Mouse (Mus musculus) ES-E14 (cell line): ENCODE measurements at regions not wholly inside any gene's neighbourhood (a gene's known extent, or its start where the extent isn't known, plus 50 kb on each side); places are given as distances from the start of the nearest gene placed in this dataset.

ENCODE experiments used
- DNase-seq: peaks from one replicate; pipeline ENCODE4 v3.0.0-alpha.2; 2013; ENCODE audit warnings: low read depth, low spot score
- H3K27ac ChIP-seq: 2 replicates; pipeline ENCODE4 v1.5.1; 2012; ENCODE audit warnings: low read depth, mild to moderate bottlenecking, low read length, moderate library complexity, mixed read lengths; ENCODE audit not compliant: poor library complexity, insufficient read depth, severe bottlenecking
- H3K36me3 ChIP-seq: 2 replicates; pipeline ENCODE4 v1.6.1; 2012; ENCODE audit warnings: mild to moderate bottlenecking, low read length, moderate library complexity, mixed read lengths; ENCODE audit not compliant: control insufficient read depth, poor library complexity, insufficient read depth, severe bottlenecking
- H3K4me1 ChIP-seq, 2 experiments: fragments of 150-350 bp in 1 of 2; sonication (generic) in 1 of 2; 2 replicates each; pipeline ENCODE4 v1.6.1; 2012; ENCODE audit warnings: low read length in 2 of 2, mild to moderate bottlenecking in 1 of 2, mixed read lengths in 1 of 2; ENCODE audit not compliant: control insufficient read depth in 2 of 2, insufficient read depth in 2 of 2, poor library complexity in 1 of 2
- H3K4me3 ChIP-seq, 2 experiments: fragments of 150-350 bp in 1 of 2; sonication (generic) in 1 of 2; 2 replicates each; pipeline ENCODE4 v1.5.1; 2012; ENCODE audit warnings: low read length in 2 of 2, low read depth in 1 of 2, mild to moderate bottlenecking in 1 of 2, mixed read lengths in 1 of 2; ENCODE audit not compliant: insufficient read depth in 1 of 2, poor library complexity in 1 of 2, severe bottlenecking in 1 of 2
- H3K9ac ChIP-seq: 2 replicates; pipeline ENCODE4 v1.6.1; 2012; ENCODE audit warnings: low read depth, mild to moderate bottlenecking, low read length, mixed read lengths; ENCODE audit not compliant: poor library complexity, insufficient read depth, severe bottlenecking
- H3K9me3 ChIP-seq: fragments of 150-350 bp; sonication (generic); 2 replicates; pipeline ENCODE4 v1.6.1; 2012; ENCODE audit warnings: low read depth, mild to moderate bottlenecking, low read length; ENCODE audit not compliant: control insufficient read depth, insufficient read depth
- CHD2 ChIP-seq: IDR thresholded peaks from 2 replicates; pipeline ENCODE4 v1.6.1; 2014; ENCODE audit warnings: mild to moderate bottlenecking, low read depth, low read length, inconsistent platforms
- HCFC1 ChIP-seq: IDR thresholded peaks from 2 replicates; pipeline ENCODE4 v1.6.1; 2012; ENCODE audit warnings: low read length, inconsistent platforms, borderline replicate concordance; ENCODE audit not compliant: insufficient read depth
- MAFK ChIP-seq: IDR thresholded peaks from 2 replicates; pipeline ENCODE4 v1.6.1; 2014; ENCODE audit warnings: mild to moderate bottlenecking, low read depth, low read length, inconsistent platforms; ENCODE audit not compliant: insufficient read depth
- ZC3H11A ChIP-seq: IDR thresholded peaks from 2 replicates; pipeline ENCODE4 v1.6.1; 2012; ENCODE audit warnings: low read depth, mild to moderate bottlenecking, inconsistent platforms, low read length, borderline replicate concordance
- ZNF384 ChIP-seq: IDR thresholded peaks from 2 replicates; pipeline ENCODE4 v1.6.1; 2012; ENCODE audit warnings: low read depth, low read length, inconsistent platforms
- in situ Hi-C, 2 experiments: fragments of 600-800 bp; cut with MboI; formaldehyde crosslinking; loops; one replicate each; pipeline ENCODE4 v1.15.1; 2025; ENCODE audit warnings: low sequenced_read_pairs in 2 of 2, inconsistent platforms in 1 of 2; ENCODE audit not compliant: unreplicated experiment in 2 of 2

DNA sequence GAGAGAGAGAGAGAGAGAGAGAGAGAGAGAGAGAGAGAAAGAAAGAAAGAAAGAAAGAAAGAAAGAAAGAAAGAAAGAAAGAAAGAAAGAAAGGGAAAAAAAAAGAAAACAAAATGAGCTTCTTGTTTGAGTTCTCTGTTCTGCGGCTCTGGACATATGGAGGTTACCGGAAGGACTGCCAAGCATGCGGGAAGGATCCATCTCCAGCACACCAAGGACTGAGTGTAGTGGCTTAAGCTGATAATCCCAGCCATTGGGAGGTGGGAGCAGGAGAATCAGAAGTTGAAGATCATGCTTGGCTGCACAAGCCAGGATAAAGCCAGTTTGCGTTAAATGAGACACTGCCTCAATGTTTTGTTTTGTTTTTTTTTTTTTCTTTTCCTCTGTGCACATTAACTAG is 897.8 kb downstream of the Cdh8 start:
- no peak for DNase-seq
- TF ChIP-seq HCFC1 (no peak), CHD2 (no peak), MAFK (no peak), ZC3H11A (no peak), ZNF384 (no peak)
- Histone ChIP-seq H3K4me3 (no peak overlapping the region), H3K36me3 (no peaks in the 10 kb centered on the region), H3K9me3 (no peaks in the 10 kb centered on the region), H3K4me1 (peaks cover 0 to 1% of the 10 kb centered on the region in 2 experiments; a peak in 1 of 4 replicates), H3K9ac (no peak overlapping the region), H3K27ac (no peak overlapping the region)
- in situ Hi-C loops, result no loop called here

DNA sequence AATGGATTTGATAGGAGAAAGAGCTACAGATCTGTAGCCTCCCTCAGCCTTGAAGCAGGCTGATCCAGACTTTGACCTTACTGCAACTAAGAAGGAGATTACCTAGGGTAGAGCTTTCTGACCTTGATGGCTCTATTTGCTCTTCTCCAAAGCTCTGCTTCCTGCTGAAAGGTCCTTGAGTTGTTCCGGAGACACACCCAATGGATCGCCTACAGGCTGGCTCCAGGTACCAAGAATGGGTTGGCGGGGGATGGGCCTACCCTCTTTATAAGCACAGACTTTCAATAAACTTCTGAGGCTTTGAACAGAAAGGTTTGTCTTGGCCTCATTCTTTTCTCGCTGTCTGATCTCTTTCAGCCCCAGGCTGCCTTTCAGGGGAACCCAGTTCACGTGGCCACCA is 901.0 kb downstream of the Cdh8 start:
- no peak overlapping the region; the same call in 1 of the 2 replicates for H3K27ac ChIP-seq
- TF ChIP-seq HCFC1, result no peak
- TF ChIP-seq ZNF384, result no peak
- no peak for TF ChIP-seq ZC3H11A
- no peak for TF ChIP-seq MAFK
- TF ChIP-seq CHD2, result no peak
- no peaks in the 10 kb centered on the region for H3K9me3 ChIP-seq
- no peak overlapping the region for H3K4me3 ChIP-seq
- H3K36me3 ChIP-seq, result no peaks in the 10 kb centered on the region
- H3K9ac ChIP-seq, result no peak overlapping the region
- peaks cover 0 to 1% of the 10 kb centered on the region in 2 experiments; a peak in 1 of 4 replicates for H3K4me1 ChIP-seq
- peak; percentile 28 for DNase-seq
- in situ Hi-C loops, result no loop called here

DNA sequence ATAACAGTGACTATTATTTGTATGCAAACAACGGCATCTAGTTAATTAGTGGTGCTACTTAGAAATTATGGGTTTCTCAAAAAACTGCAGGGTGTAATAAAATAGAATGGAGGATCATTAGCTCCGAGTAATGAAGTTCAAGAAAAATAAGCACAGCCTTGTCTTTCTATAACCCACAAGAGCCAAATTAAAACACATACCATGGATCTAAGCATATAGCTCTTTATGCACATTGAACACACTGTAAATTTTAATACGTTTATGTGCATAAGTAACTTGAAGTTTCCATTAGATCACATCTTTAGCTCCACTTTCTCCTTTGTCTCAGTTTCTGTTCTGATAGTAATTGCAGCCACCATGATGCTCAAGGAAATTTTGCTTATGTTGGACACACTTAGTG is 919.5 kb downstream of the Cdh8 start:
- Histone ChIP-seq H3K9ac (no peak overlapping the region), H3K36me3 (no peaks in the 10 kb centered on the region), H3K9me3 (no peaks in the 10 kb centered on the region), H3K4me3 (no peak overlapping the region), H3K27ac (no peak overlapping the region), H3K4me1 (no peaks in the 10 kb centered on the region)
- in situ Hi-C loops, result no loop called here
- TF ChIP-seq CHD2 (no peak), MAFK (no peak), ZC3H11A (no peak), HCFC1 (no peak), ZNF384 (no peak)
- no peak for DNase-seq

DNA sequence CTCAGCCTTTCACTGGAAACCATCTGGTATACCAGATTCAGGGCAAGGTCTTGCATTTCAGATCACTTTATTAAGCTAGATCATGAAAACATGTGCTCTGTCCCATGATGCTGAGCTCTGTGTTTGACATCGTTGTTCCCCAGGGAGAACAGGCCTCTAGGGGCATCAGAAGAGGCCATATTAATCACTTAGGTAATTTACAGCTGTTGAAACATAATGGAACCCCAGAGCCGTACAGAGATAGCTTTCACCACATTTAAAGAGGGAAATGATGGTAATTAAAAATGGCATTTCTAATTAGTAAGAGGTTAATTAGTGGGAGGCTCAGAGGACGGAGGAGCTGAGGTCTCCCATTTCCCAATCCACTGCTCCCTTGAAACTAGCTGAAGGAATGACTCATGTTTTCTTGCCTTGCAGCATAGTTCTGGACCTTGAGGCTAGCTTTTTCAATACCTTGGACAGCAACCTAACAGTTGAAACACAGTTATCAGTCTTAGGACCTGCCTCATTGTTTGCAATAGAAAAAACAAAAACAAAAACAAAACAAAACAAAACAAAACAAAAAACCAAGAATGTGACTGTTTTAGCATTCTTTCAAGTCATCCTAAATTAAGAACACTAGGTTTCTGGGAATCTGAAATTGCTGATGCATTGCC is 952.8 kb downstream of the Cdh8 start:
- Histone ChIP-seq H3K27ac (no peak overlapping the region), H3K4me3 (no peak overlapping the region), H3K36me3 (no peaks in the 10 kb centered on the region), H3K4me1 (no peaks in the 10 kb centered on the region), H3K9me3 (no peaks in the 10 kb centered on the region), H3K9ac (no peak overlapping the region)
- peak; percentile 11 for DNase-seq
- TF ChIP-seq HCFC1 (no peak), ZC3H11A (no peak), ZNF384 (no peak), MAFK (no peak), CHD2 (no peak)
- in situ Hi-C loops, result no loop called here

DNA sequence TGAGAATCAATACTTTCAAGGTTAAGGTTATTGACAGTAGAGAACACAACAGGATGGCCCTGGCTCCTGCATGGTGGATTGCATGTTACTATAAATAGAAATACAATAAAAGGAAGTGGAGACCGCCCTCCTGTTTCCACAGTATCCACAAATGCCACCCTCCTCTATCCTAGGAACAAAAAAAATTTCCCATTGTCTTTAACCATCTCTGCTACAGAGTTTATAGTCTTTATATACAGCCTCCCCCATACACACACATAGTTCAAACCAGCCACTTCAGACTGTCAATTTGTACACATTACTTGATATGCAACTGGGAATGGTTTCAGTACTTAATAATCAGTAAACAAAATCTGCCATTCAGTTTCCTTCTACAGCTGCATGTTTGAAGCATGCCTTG is 960.7 kb downstream of the Cdh8 start:
- TF ChIP-seq CHD2 (no peak), HCFC1 (no peak), ZC3H11A (no peak), MAFK (no peak), ZNF384 (no peak)
- Histone ChIP-seq H3K9ac (no peak overlapping the region), H3K4me1 (no peaks in the 10 kb centered on the region), H3K9me3 (no peaks in the 10 kb centered on the region), H3K4me3 (no peak overlapping the region), H3K27ac (no peak overlapping the region), H3K36me3 (no peaks in the 10 kb centered on the region)
- in situ Hi-C loops, result no loop called here
- DNase-seq, result no peak
